Mouse (Mus musculus): ENCODE results near the gene Gm21738. TPM values are rescaled to one million over a fixed set of nuclear protein-coding genes. Genes with fewer than 3 reads are reported as not detected.
"Not testable (repeated sequence)": the region's sequence is repeated elsewhere in the genome, so short reads cannot be mapped to it uniquely, and the experiment has no call there.

The Gm21738 gene
- total RNA-seq (2021): not detected

- DNase-seq (ENCODE audit: extremely low spot score in 1 of 2, low spot score in 1 of 2): not testable (repeated sequence)
These were observed at the start of gene Gm21738 for GRCm38 (mm10) chr14:19418830-19419229. Gm21738 (minus strand) TSS chr14:19418930.

- not testable (repeated sequence) for DNase-seq (ENCODE audit: extremely low spot score in 1 of 2, low spot score in 1 of 2)
These were observed 35.0 kb downstream of the Gm21738 start for GRCm38 (mm10) chr14:19383741-19384140.

Other genes with a start within 250 kb of the Gm21738 start
- gene Gm2244, start 131.0 kb upstream of the Gm21738 start, total RNA-seq (2021): not detected
- gene Gm2237, start 166.2 kb upstream of the Gm21738 start, total RNA-seq (2021): 1 to 10 TPM; 3.1 to 5.5 TPM
- gene Gm5458, start 183.7 kb upstream of the Gm21738 start, total RNA-seq (2021): not detected

Measured in layer of hippocampus, postnatal 25 days (tissue).